Mouse (Mus musculus): Measurements from ENCODE around the gene Tor1b. TPM values are rescaled to one million over a fixed set of nuclear protein-coding genes. Genes with fewer than 3 reads are reported as not detected.
"Not testable (repeated sequence)": the region's sequence is repeated elsewhere in the genome, so short reads cannot be mapped to it uniquely, and the experiment has no call there.

Gene Tor1b
- 10 to 100 TPM; 28.5 to 28.9 TPM for total RNA-seq (2021)

GRCm38 (mm10) chr2:30952824-30953490 is at the start of gene Tor1b:
TSS of gene Tor1b (plus strand) at chr2:30952959.
- intact Hi-C loops (cut with DNase I) = no loop called here
- peak; percentile 86 for DNase-seq

- intact Hi-C loops (cut with DNase I) = no loop called here
- no peak for DNase-seq
These were observed 48.5 kb upstream of the Tor1b start for GRCm38 (mm10) chr2:30904231-30904630.

- no peak for DNase-seq
- intact Hi-C loops (cut with DNase I) = no loop called here
These were observed 47.8 kb upstream of the Tor1b start for GRCm38 (mm10) chr2:30904991-30905390.

- DNase-seq = no peak
- intact Hi-C loops (cut with DNase I) = no loop called here
These were observed 46.9 kb upstream of the Tor1b start for GRCm38 (mm10) chr2:30905906-30906305.

GRCm38 (mm10) chr2:30906641-30907040 is 46.1 kb upstream of the Tor1b start:
- DNase-seq = no peak

GRCm38 (mm10) chr2:30912291-30912773 is 40.4 kb upstream of the Tor1b start:
- intact Hi-C loops (cut with DNase I) = no loop called here
- DNase-seq = no peak

More at GRCm38 (mm10) chr2:30906641-30907040, 46.1 kb upstream of the Tor1b start:
- intact Hi-C loops (cut with DNase I) = no loop called here

GRCm38 (mm10) chr2:30913022-30913421 is 39.7 kb upstream of the Tor1b start:
- no peak for DNase-seq
- intact Hi-C loops (cut with DNase I) = no loop called here

GRCm38 (mm10) chr2:30914836-30915235 is 37.9 kb upstream of the Tor1b start:
- DNase-seq = no peak
- intact Hi-C loops (cut with DNase I) = no loop called here

- intact Hi-C loops (cut with DNase I) = no loop called here
These were observed 37.4 kb upstream of the Tor1b start for GRCm38 (mm10) chr2:30915376-30915775.

GRCm38 (mm10) chr2:30915933-30916332 is 36.8 kb upstream of the Tor1b start:
- intact Hi-C loops (cut with DNase I); DNase-seq: not testable (repeated sequence)

More at GRCm38 (mm10) chr2:30915376-30915775, 37.4 kb upstream of the Tor1b start:
- DNase-seq = no peak

GRCm38 (mm10) chr2:30917649-30918048 is 35.1 kb upstream of the Tor1b start:
- intact Hi-C loops (cut with DNase I) = no loop called here
- no peak for DNase-seq

- intact Hi-C loops (cut with DNase I) = no loop called here
- no peak for DNase-seq
These were observed 34.6 kb upstream of the Tor1b start for GRCm38 (mm10) chr2:30918126-30918525.

GRCm38 (mm10) chr2:30918780-30919329 is 33.9 kb upstream of the Tor1b start:
- intact Hi-C loops (cut with DNase I) = no loop called here
- no peak for DNase-seq

GRCm38 (mm10) chr2:30920216-30920615 is 32.5 kb upstream of the Tor1b start:
- DNase-seq = no peak

GRCm38 (mm10) chr2:30923099-30923498 is 29.7 kb upstream of the Tor1b start:
- DNase-seq = no peak
- intact Hi-C loops (cut with DNase I) = no loop called here

More at GRCm38 (mm10) chr2:30920216-30920615, 32.5 kb upstream of the Tor1b start:
- intact Hi-C loops (cut with DNase I) = no loop called here

GRCm38 (mm10) chr2:30925181-30925580 is 27.6 kb upstream of the Tor1b start:
- DNase-seq = no peak
- intact Hi-C loops (cut with DNase I) = loop anchor here (5.0 kb wide), 1 partner anchor 33 kb away; no protein-coding TSS in a partner anchor

GRCm38 (mm10) chr2:30926381-30926780 is 26.4 kb upstream of the Tor1b start:
- intact Hi-C loops (cut with DNase I) = loop anchor here (5.0 kb wide), 1 partner anchor 34 kb away; no protein-coding TSS in a partner anchor
- no peak for DNase-seq

GRCm38 (mm10) chr2:30927151-30927781 is 25.5 kb upstream of the Tor1b start:
- intact Hi-C loops (cut with DNase I) = loop anchor here (5.0 kb wide), 1 partner anchor 35 kb away; no protein-coding TSS in a partner anchor
- no peak for DNase-seq

GRCm38 (mm10) chr2:30927844-30928628 is 24.7 kb upstream of the Tor1b start:
- peak; percentile 85 for DNase-seq
- intact Hi-C loops (cut with DNase I) = loop anchor here (5.0 kb wide), 1 partner anchor 36 kb away; no protein-coding TSS in a partner anchor

GRCm38 (mm10) chr2:30928893-30929482 is 23.8 kb upstream of the Tor1b start:
- intact Hi-C loops (cut with DNase I) = loop anchor here (5.0 kb wide), 1 partner anchor 37 kb away; no protein-coding TSS in a partner anchor
- DNase-seq = no peak

Data from left cerebral cortex, postnatal 4 days (tissue).